Mouse (Mus musculus): Measurements from ENCODE around the gene Abtb1.

DNA sequence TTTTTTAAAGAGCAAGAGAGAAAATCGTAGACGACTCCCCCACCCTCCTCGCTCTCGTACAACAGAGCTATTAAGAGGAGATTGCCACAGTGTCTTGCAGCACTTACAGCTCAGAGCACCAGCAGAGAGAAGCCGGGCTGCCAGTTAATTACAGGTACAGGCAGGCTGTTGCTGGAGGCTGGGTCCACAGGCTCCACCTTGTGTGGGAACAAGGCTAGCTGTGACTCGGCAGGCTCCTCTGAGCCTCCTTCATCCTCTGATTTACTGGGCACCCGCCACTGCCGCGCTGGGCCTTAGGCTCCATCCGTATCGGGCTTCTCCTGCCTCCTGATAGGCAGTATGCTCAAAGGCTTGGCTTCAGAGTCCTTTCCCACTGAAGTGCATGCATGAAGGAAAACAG lies 53.6 kb downstream of the Abtb1 start:
- no peak for TF ChIP-seq EP300 (IDR thresholded peaks at IDR 0.05; ENCODE audit: low read depth)
- no peak for TF ChIP-seq CTCF (IDR thresholded peaks at IDR 0.05; ENCODE audit: low read depth)
